Mouse (Mus musculus) kidney, adult 2 months (tissue): Measurements from ENCODE around the gene Nol10. TPM values are rescaled to one million over a fixed set of nuclear protein-coding genes. Genes with fewer than 3 reads are reported as not detected.

Experiments used
- DNase-seq: peaks from one replicate; pipeline ENCODE4 v3.0.0; 2021
- H3K27ac ChIP-seq: fragments of 200-500 bp; 2 replicates; pipeline ENCODE4 v1.5.1; 2012; ENCODE audit warnings: low read depth, low read length, control low read depth, inconsistent platforms; ENCODE audit not compliant: insufficient read depth
- H3K27me3 ChIP-seq: fragments of 200-500 bp; replicated peaks from 2 replicates; pipeline ENCODE4 v1.6.1; 2012; ENCODE audit warnings: mild to moderate bottlenecking, moderate library complexity, low read length, inconsistent platforms; ENCODE audit not compliant: control insufficient read depth, insufficient read depth
- H3K36me3 ChIP-seq: fragments of 200-500 bp; 2 replicates; pipeline ENCODE4 v1.6.1; 2012; ENCODE audit warnings: mild to moderate bottlenecking, moderate library complexity, low read length, inconsistent platforms; ENCODE audit not compliant: control insufficient read depth, insufficient read depth
- H3K4me1 ChIP-seq: fragments of 200-500 bp; 2 replicates; pipeline ENCODE4 v1.6.1; 2011; ENCODE audit warnings: low read length; ENCODE audit not compliant: control insufficient read depth, insufficient read depth
- H3K4me3 ChIP-seq: fragments of 200-500 bp; 2 replicates; pipeline ENCODE4 v1.5.1; 2011; ENCODE audit warnings: mild to moderate bottlenecking, low read depth, low read length, control low read depth; ENCODE audit not compliant: insufficient read depth
- CTCF ChIP-seq: fragments of 200-500 bp; conservative IDR thresholded peaks from 2 replicates; pipeline ENCODE4 v1.5.1; 2011; ENCODE audit warnings: low read depth, mild to moderate bottlenecking, control low read depth, low read length, moderate library complexity, mixed read lengths; ENCODE audit not compliant: insufficient read depth, insufficient read length
- POLR2A ChIP-seq: fragments of 200-500 bp; IDR thresholded peaks from one replicate; pipeline ENCODE4 v1.6.1; 2011; ENCODE audit warnings: low read depth, low read length, control low read depth
- WGBS: fragments of 180-500 bp; shearing (Covaris S2); methylation state at CpG from one replicate; pipeline ENCODE4 v1.1.7; 2018; 5-methylcytosine and 5-hydroxymethylcytosine counted together
- polyA plus RNA-seq: library from polyadenylated mRNA; depleted of rRNA; stranded (reverse); fragments of >200 nt; gene quantifications from 2 replicates; pipeline ENCODE4 v1.2.3, GENCODE M21; 2012

Gene Nol10
- polyA plus RNA-seq, 1 experiment = 6.1 TPM

- no peak overlapping the region for H3K4me3 ChIP-seq
- H3K4me1 ChIP-seq = peaks cover 13% of the 10 kb centered on the region; the same call in 1 of the 2 replicates
- DNase-seq = peak; percentile 78
- H3K36me3 ChIP-seq = no peaks in the 10 kb centered on the region
- H3K27ac ChIP-seq = peak overlapping the region; percentile 92
- TF ChIP-seq CTCF (no peak), POLR2A (no peak)
- H3K27me3 ChIP-seq = no peaks in the 10 kb centered on the region
- 50% methylated on average over 4 of the region's 4 CpGs for WGBS
Observed at GRCm38 (mm10) chr12:17360650-17361049, 12.4 kb downstream of the Nol10 start.

GRCm38 (mm10) chr12:17362316-17362715 is 14.1 kb downstream of the Nol10 start:
- no peaks in the 10 kb centered on the region for H3K27me3 ChIP-seq
- H3K4me1 ChIP-seq = peaks cover 13% of the 10 kb centered on the region; the same call in 1 of the 2 replicates
- TF ChIP-seq POLR2A (no peak), CTCF (no peak)
- no peaks in the 10 kb centered on the region for H3K36me3 ChIP-seq
- DNase-seq = peak; percentile 85
- 46% methylated on average over 5 of the region's 5 CpGs for WGBS
- H3K27ac ChIP-seq = peak overlapping the region; percentile 92
- H3K4me3 ChIP-seq = no peak overlapping the region

- 48% methylated on average over 5 of the region's 5 CpGs for WGBS
- peak; percentile 81 for DNase-seq
- H3K4me3 ChIP-seq = no peak overlapping the region
- H3K4me1 ChIP-seq = peaks cover 16% of the 10 kb centered on the region; the same call in 1 of the 2 replicates
- TF ChIP-seq CTCF (peak; percentile 90), POLR2A (no peak)
- H3K27me3 ChIP-seq = no peaks in the 10 kb centered on the region
- no peaks in the 10 kb centered on the region for H3K36me3 ChIP-seq
- H3K27ac ChIP-seq = no peak overlapping the region
Observed at GRCm38 (mm10) chr12:17366981-17367380, 18.7 kb downstream of the Nol10 start.

GRCm38 (mm10) chr12:17369111-17369510 is 20.9 kb downstream of the Nol10 start:
- Histone ChIP-seq H3K36me3 (no peaks in the 10 kb centered on the region; the same call in none of the 2 replicates), H3K27ac (no peak overlapping the region), H3K4me1 (peaks cover 17% of the 10 kb centered on the region; the same call in 1 of the 2 replicates), H3K27me3 (no peaks in the 10 kb centered on the region), H3K4me3 (no peak overlapping the region)
- TF ChIP-seq CTCF = no peak
- no peak for TF ChIP-seq POLR2A
- WGBS = 90% methylated on average over 3 of the region's 3 CpGs
- no peak for DNase-seq

- Histone ChIP-seq H3K4me3 (no peak overlapping the region), H3K27ac (peak overlapping the region; percentile 55; the same call in 1 of the 2 replicates), H3K27me3 (no peaks in the 10 kb centered on the region), H3K4me1 (peaks cover 18% of the 10 kb centered on the region; the same call in 1 of the 2 replicates), H3K36me3 (no peaks in the 10 kb centered on the region; the same call in none of the 2 replicates)
- no peak for TF ChIP-seq CTCF
- TF ChIP-seq POLR2A = no peak
- 68% methylated on average over 7 of the region's 7 CpGs for WGBS
- peak; percentile 84 for DNase-seq
Observed at GRCm38 (mm10) chr12:17369551-17370325, 21.5 kb downstream of the Nol10 start.

- DNase-seq = peak; percentile 83
- WGBS = 67% methylated on average over 8 of the region's 8 CpGs
- H3K27me3 ChIP-seq = no peaks in the 10 kb centered on the region
Observed at GRCm38 (mm10) chr12:17371589-17372235, 23.5 kb downstream of the Nol10 start.

GRCm38 (mm10) chr12:17372696-17373095 is 24.4 kb downstream of the Nol10 start:
- TF ChIP-seq POLR2A (no peak), CTCF (no peak)
- Histone ChIP-seq H3K4me1 (peaks cover 27% of the 10 kb centered on the region), H3K4me3 (no peak overlapping the region), H3K27ac (no peak overlapping the region), H3K36me3 (no peaks in the 10 kb centered on the region; the same call in none of the 2 replicates), H3K27me3 (no peaks in the 10 kb centered on the region)
- 63% methylated on average over 3 of the region's 3 CpGs for WGBS
- no peak for DNase-seq

More at GRCm38 (mm10) chr12:17371589-17372235, 23.5 kb downstream of the Nol10 start:
- H3K27ac ChIP-seq = no peak overlapping the region; the same call in 1 of the 2 replicates
- peaks cover 21% of the 10 kb centered on the region; the same call in 1 of the 2 replicates for H3K4me1 ChIP-seq
- TF ChIP-seq CTCF (peak; percentile 33), POLR2A (no peak)
- H3K4me3 ChIP-seq = no peak overlapping the region
- no peaks in the 10 kb centered on the region; the same call in none of the 2 replicates for H3K36me3 ChIP-seq
